Mouse (Mus musculus): ENCODE measurements around the gene Thap4. TPM values are rescaled to one million over a fixed set of nuclear protein-coding genes. Genes with fewer than 3 reads are reported as not detected.
A peak's percentile ranks its signal among the peaks of the same experiment; 100 is the strongest.

Gene Thap4
- polyA plus RNA-seq, 1 experiment from 2014 or later, result 59.0 TPM

- no peaks in the 10 kb centered on the region for H3K9me3 ChIP-seq (ENCODE audit: control insufficient read depth)
- H3K27me3 ChIP-seq (replicated peaks; ENCODE audit: control insufficient read depth, insufficient read depth, low read length), result no peaks in the 10 kb centered on the region
- no peaks in the 10 kb centered on the region for H3K36me3 ChIP-seq (ENCODE audit: control insufficient read depth, insufficient read depth)
- H3K4me2 ChIP-seq (replicated peaks; ENCODE audit: low read depth), result peak overlapping the region; percentile 95
- H3K27ac ChIP-seq (ENCODE audit: low read depth, low read length), result no peak overlapping the region
- TF ChIP-seq CTCF (IDR thresholded peaks at IDR 0.05; ENCODE audit: low read depth), result no peak
- no peak overlapping the region for H3K9ac ChIP-seq (ENCODE audit: low read depth, low read length)
- WGBS, result 48% methylated on average over 3 of the region's 3 CpGs
- no peak overlapping the region; the same call in 1 of the 2 replicates for H3K4me3 ChIP-seq (ENCODE audit: low read depth, low read length)
- H3K4me1 ChIP-seq (replicated peaks; ENCODE audit: control insufficient read depth, insufficient read depth, low read length), result 0 out of 2 replicates have a peak, but pooled peaks cover 9% of the 10 kb centered on the region
- ATAC-seq, result no peak
These were observed 67.7 kb downstream of the Thap4 start for GRCm38 (mm10) chr1:93686961-93687320.

GRCm38 (mm10) chr1:93686245-93686960 is 68.3 kb downstream of the Thap4 start:
- H3K4me2 ChIP-seq (replicated peaks; ENCODE audit: low read depth), result peak overlapping the region; percentile 95
- peak overlapping the region; percentile 68 for H3K9ac ChIP-seq (ENCODE audit: low read depth, low read length)
- no peaks in the 10 kb centered on the region for H3K9me3 ChIP-seq (ENCODE audit: control insufficient read depth)
- H3K4me1 ChIP-seq (replicated peaks; ENCODE audit: control insufficient read depth, insufficient read depth, low read length), result 0 out of 2 replicates have a peak, but pooled peaks cover 9% of the 10 kb centered on the region
- no peaks in the 10 kb centered on the region for H3K27me3 ChIP-seq (replicated peaks; ENCODE audit: control insufficient read depth, insufficient read depth, low read length)
- 7% methylated on average over 51 of the region's 51 CpGs for WGBS
- H3K36me3 ChIP-seq (ENCODE audit: control insufficient read depth, insufficient read depth), result no peaks in the 10 kb centered on the region
- TF ChIP-seq CTCF (IDR thresholded peaks at IDR 0.05; ENCODE audit: low read depth), result peak; percentile 81
- peak; percentile 88 for ATAC-seq
- peak overlapping the region; percentile 57 for H3K27ac ChIP-seq (ENCODE audit: low read depth, low read length)
- peak overlapping the region; percentile 58 for H3K4me3 ChIP-seq (ENCODE audit: low read depth, low read length)

GRCm38 (mm10) chr1:93685401-93686244 is 69.0 kb downstream of the Thap4 start, which contains the start of gene Bok:
Bok (plus strand) TSS chr1:93685660.
- peak within 1 kb of the TSS; percentile 58 for H3K4me3 ChIP-seq (ENCODE audit: low read depth, low read length)
- 0 out of 2 replicates have a peak, but pooled peaks cover 9% of the 10 kb centered on the region for H3K4me1 ChIP-seq (replicated peaks; ENCODE audit: control insufficient read depth, insufficient read depth, low read length)
- whole genome bisulfite sequencing, result under 1% methylated on average over 78 of the region's 78 CpGs
- no peaks in the 10 kb centered on the region for H3K36me3 ChIP-seq (ENCODE audit: control insufficient read depth, insufficient read depth)
- H3K9ac ChIP-seq (ENCODE audit: low read depth, low read length), result peak within 1 kb of the TSS; percentile 68
- H3K27me3 ChIP-seq (replicated peaks; ENCODE audit: control insufficient read depth, insufficient read depth, low read length), result no peaks in the 10 kb centered on the region
- H3K4me2 ChIP-seq (replicated peaks; ENCODE audit: low read depth), result peak within 1 kb of the TSS; percentile 95
- no peaks in the 10 kb centered on the region for H3K9me3 ChIP-seq (ENCODE audit: control insufficient read depth)
- ATAC-seq, result peak; percentile 39
- H3K27ac ChIP-seq (ENCODE audit: low read depth, low read length), result peak within 1 kb of the TSS; percentile 57
- TF ChIP-seq CTCF (IDR thresholded peaks at IDR 0.05; ENCODE audit: low read depth), result 0 out of 2 replicates have a peak, but pooled peaks have one; percentile 14

- H3K4me2 ChIP-seq (replicated peaks; ENCODE audit: low read depth), result no peak overlapping the region
- H3K9me3 ChIP-seq (ENCODE audit: control insufficient read depth), result no peaks in the 10 kb centered on the region
- TF ChIP-seq CTCF (IDR thresholded peaks at IDR 0.05; ENCODE audit: low read depth), result no peak
- no peaks in the 10 kb centered on the region for H3K4me1 ChIP-seq (replicated peaks; ENCODE audit: control insufficient read depth, insufficient read depth, low read length)
- 53% methylated on average over 7 of the region's 7 CpGs for WGBS
- no peaks in the 10 kb centered on the region for H3K27me3 ChIP-seq (replicated peaks; ENCODE audit: control insufficient read depth, insufficient read depth, low read length)
- no peaks in the 10 kb centered on the region for H3K36me3 ChIP-seq (ENCODE audit: control insufficient read depth, insufficient read depth)
- no peak overlapping the region for H3K4me3 ChIP-seq (ENCODE audit: low read depth, low read length)
- H3K27ac ChIP-seq (ENCODE audit: low read depth, low read length), result no peak overlapping the region
- ATAC-seq, result peak; percentile 54; the same call in 1 of the 2 replicates
- no peak overlapping the region for H3K9ac ChIP-seq (ENCODE audit: low read depth, low read length)
These were observed 74.6 kb downstream of the Thap4 start for GRCm38 (mm10) chr1:93679889-93680568.

GRCm38 (mm10) chr1:93678386-93678785 is 76.3 kb downstream of the Thap4 start:
- 48% methylated on average over 2 of the region's 2 CpGs for WGBS
- Histone ChIP-seq H3K4me2 (replicated peaks; ENCODE audit: low read depth) (no peak overlapping the region), H3K36me3 (ENCODE audit: control insufficient read depth, insufficient read depth) (no peaks in the 10 kb centered on the region), H3K4me3 (ENCODE audit: low read depth, low read length) (no peak overlapping the region), H3K27ac (ENCODE audit: low read depth, low read length) (no peak overlapping the region), H3K9ac (ENCODE audit: low read depth, low read length) (no peak overlapping the region), H3K9me3 (ENCODE audit: control insufficient read depth) (no peaks in the 10 kb centered on the region), H3K27me3 (replicated peaks; ENCODE audit: control insufficient read depth, insufficient read depth, low read length) (no peaks in the 10 kb centered on the region), H3K4me1 (replicated peaks; ENCODE audit: control insufficient read depth, insufficient read depth, low read length) (no peaks in the 10 kb centered on the region)
- ATAC-seq, result no peak
- TF ChIP-seq CTCF (IDR thresholded peaks at IDR 0.05; ENCODE audit: low read depth), result no peak

GRCm38 (mm10) chr1:93672682-93673081 is 82.0 kb downstream of the Thap4 start:
- WGBS, result 91% methylated on average over 5 of the region's 5 CpGs
- TF ChIP-seq CTCF (IDR thresholded peaks at IDR 0.05; ENCODE audit: low read depth), result no peak
- H3K36me3 ChIP-seq (ENCODE audit: control insufficient read depth, insufficient read depth), result no peaks in the 10 kb centered on the region
- H3K27me3 ChIP-seq (replicated peaks; ENCODE audit: control insufficient read depth, insufficient read depth, low read length), result no peaks in the 10 kb centered on the region
- H3K9me3 ChIP-seq (ENCODE audit: control insufficient read depth), result no peaks in the 10 kb centered on the region
- ATAC-seq, result no peak
- H3K4me3 ChIP-seq (ENCODE audit: low read depth, low read length), result no peak overlapping the region
- H3K9ac ChIP-seq (ENCODE audit: low read depth, low read length), result no peak overlapping the region
- H3K4me1 ChIP-seq (replicated peaks; ENCODE audit: control insufficient read depth, insufficient read depth, low read length), result peaks cover 7% of the 10 kb centered on the region; the same call in 1 of the 2 replicates
- H3K4me2 ChIP-seq (replicated peaks; ENCODE audit: low read depth), result no peak overlapping the region
- H3K27ac ChIP-seq (ENCODE audit: low read depth, low read length), result no peak overlapping the region

Data from intestine, postnatal 0 days (tissue).